Mouse (Mus musculus) kidney, adult 2 months (tissue): ENCODE results near the gene Fap. TPM values are rescaled to one million over a fixed set of nuclear protein-coding genes. Genes with fewer than 3 reads are reported as not detected.

Experiments
- DNase-seq: peaks from one replicate; pipeline ENCODE4 v3.0.0; 2021
- H3K27ac ChIP-seq: fragments of 200-500 bp; 2 replicates; pipeline ENCODE4 v1.5.1; 2012; ENCODE audit warnings: low read depth, low read length, control low read depth, inconsistent platforms; ENCODE audit not compliant: insufficient read depth
- H3K27me3 ChIP-seq: fragments of 200-500 bp; replicated peaks from 2 replicates; pipeline ENCODE4 v1.6.1; 2012; ENCODE audit warnings: mild to moderate bottlenecking, moderate library complexity, low read length, inconsistent platforms; ENCODE audit not compliant: control insufficient read depth, insufficient read depth
- H3K36me3 ChIP-seq: fragments of 200-500 bp; 2 replicates; pipeline ENCODE4 v1.6.1; 2012; ENCODE audit warnings: mild to moderate bottlenecking, moderate library complexity, low read length, inconsistent platforms; ENCODE audit not compliant: control insufficient read depth, insufficient read depth
- H3K4me1 ChIP-seq: fragments of 200-500 bp; 2 replicates; pipeline ENCODE4 v1.6.1; 2011; ENCODE audit warnings: low read length; ENCODE audit not compliant: control insufficient read depth, insufficient read depth
- H3K4me3 ChIP-seq: fragments of 200-500 bp; 2 replicates; pipeline ENCODE4 v1.5.1; 2011; ENCODE audit warnings: mild to moderate bottlenecking, low read depth, low read length, control low read depth; ENCODE audit not compliant: insufficient read depth
- CTCF ChIP-seq: fragments of 200-500 bp; conservative IDR thresholded peaks from 2 replicates; pipeline ENCODE4 v1.5.1; 2011; ENCODE audit warnings: low read depth, mild to moderate bottlenecking, control low read depth, low read length, moderate library complexity, mixed read lengths; ENCODE audit not compliant: insufficient read depth, insufficient read length
- POLR2A ChIP-seq: fragments of 200-500 bp; IDR thresholded peaks from one replicate; pipeline ENCODE4 v1.6.1; 2011; ENCODE audit warnings: low read depth, low read length, control low read depth
- WGBS: fragments of 180-500 bp; shearing (Covaris S2); methylation state at CpG from one replicate; pipeline ENCODE4 v1.1.7; 2018; 5-methylcytosine and 5-hydroxymethylcytosine counted together
- polyA plus RNA-seq: library from polyadenylated mRNA; depleted of rRNA; stranded (reverse); fragments of >200 nt; gene quantifications from 2 replicates; pipeline ENCODE4 v1.2.3, GENCODE M21; 2012

Fap gene
- polyA plus RNA-seq, 1 experiment = 0.41 TPM

GRCm38 (mm10) chr2:62502516-62502915 lies 71.4 kb downstream of the Fap start:
- 84% methylated on average over 4 of the region's 4 CpGs for WGBS
- TF ChIP-seq CTCF (no peak), POLR2A (no peak)
- Histone ChIP-seq H3K4me3 (no peak overlapping the region), H3K27me3 (no peaks in the 10 kb centered on the region), H3K27ac (no peak overlapping the region), H3K36me3 (no peaks in the 10 kb centered on the region), H3K4me1 (no peaks in the 10 kb centered on the region)
- no peak for DNase-seq

GRCm38 (mm10) chr2:62498821-62499220 lies 75.1 kb downstream of the Fap start:
- no peak for TF ChIP-seq POLR2A
- no peak for TF ChIP-seq CTCF
- Histone ChIP-seq H3K36me3 (no peaks in the 10 kb centered on the region), H3K4me1 (no peaks in the 10 kb centered on the region), H3K27ac (no peak overlapping the region), H3K27me3 (no peaks in the 10 kb centered on the region), H3K4me3 (no peak overlapping the region)
- DNase-seq = no peak
- 79% methylated on average over 5 of the region's 5 CpGs for WGBS

GRCm38 (mm10) chr2:62498086-62498485 lies 75.8 kb downstream of the Fap start:
- WGBS = 89% methylated on average over 4 of the region's 4 CpGs
- no peak for TF ChIP-seq CTCF
- TF ChIP-seq POLR2A = no peak
- H3K27ac ChIP-seq = no peak overlapping the region
- no peaks in the 10 kb centered on the region for H3K36me3 ChIP-seq
- H3K4me1 ChIP-seq = no peaks in the 10 kb centered on the region
- no peak overlapping the region for H3K4me3 ChIP-seq
- no peaks in the 10 kb centered on the region for H3K27me3 ChIP-seq
- DNase-seq = no peak

GRCm38 (mm10) chr2:62497333-62498002 lies 76.4 kb downstream of the Fap start:
- no peak for DNase-seq
- Histone ChIP-seq H3K27ac (no peak overlapping the region), H3K36me3 (no peaks in the 10 kb centered on the region), H3K4me3 (no peak overlapping the region), H3K27me3 (no peaks in the 10 kb centered on the region), H3K4me1 (no peaks in the 10 kb centered on the region)
- TF ChIP-seq POLR2A (no peak), CTCF (no peak)
- WGBS = 76% methylated on average over 5 of the region's 5 CpGs

GRCm38 (mm10) chr2:62495407-62495806 lies 78.5 kb downstream of the Fap start:
- DNase-seq = no peak
- no peak overlapping the region for H3K4me3 ChIP-seq
- no peak overlapping the region for H3K27ac ChIP-seq
- no peaks in the 10 kb centered on the region for H3K4me1 ChIP-seq
- no peak for TF ChIP-seq CTCF
- TF ChIP-seq POLR2A = no peak
- no peaks in the 10 kb centered on the region for H3K27me3 ChIP-seq
- H3K36me3 ChIP-seq = no peaks in the 10 kb centered on the region
- WGBS = 53% methylated on average over 4 of the region's 4 CpGs

GRCm38 (mm10) chr2:62489832-62490231 lies 84.0 kb downstream of the Fap start:
- no peak for DNase-seq
- no peaks in the 10 kb centered on the region for H3K36me3 ChIP-seq
- H3K4me1 ChIP-seq = no peaks in the 10 kb centered on the region
- WGBS = 86% methylated on average over 6 of the region's 6 CpGs
- TF ChIP-seq CTCF = no peak
- TF ChIP-seq POLR2A = no peak
- H3K4me3 ChIP-seq = no peak overlapping the region
- H3K27ac ChIP-seq = no peak overlapping the region
- H3K27me3 ChIP-seq = no peaks in the 10 kb centered on the region

GRCm38 (mm10) chr2:62484906-62485305 lies 89.0 kb downstream of the Fap start:
- TF ChIP-seq CTCF (peak; percentile 44), POLR2A (no peak)
- H3K4me1 ChIP-seq = no peaks in the 10 kb centered on the region
- H3K27ac ChIP-seq = no peak overlapping the region
- no peak overlapping the region for H3K4me3 ChIP-seq
- DNase-seq = peak; percentile 9
- 79% methylated on average over 3 of the region's 3 CpGs for WGBS
- H3K36me3 ChIP-seq = no peaks in the 10 kb centered on the region
- H3K27me3 ChIP-seq = no peaks in the 10 kb centered on the region

GRCm38 (mm10) chr2:62483550-62483949 lies 90.3 kb downstream of the Fap start, which contains the start of gene Gcg:
TSS of gene Gcg (minus strand) at chr2:62483650.
- TF ChIP-seq CTCF (no peak), POLR2A (no peak)
- no peaks in the 10 kb centered on the region for H3K36me3 ChIP-seq
- no peak within 1 kb of the TSS for H3K27ac ChIP-seq
- H3K4me1 ChIP-seq = no peaks in the 10 kb centered on the region
- DNase-seq = no peak
- no peak within 1 kb of the TSS for H3K4me3 ChIP-seq
- H3K27me3 ChIP-seq = no peaks in the 10 kb centered on the region
- 88% methylated on average over 9 of the region's 9 CpGs for WGBS
